Mouse (Mus musculus) thymus, postnatal 4 days (tissue): ENCODE results near the gene Rwdd4a.

Source experiments
- DNase-seq: peaks from one replicate; pipeline ENCODE4 v3.0.0; 2021

Gene Rwdd4a

DNA sequence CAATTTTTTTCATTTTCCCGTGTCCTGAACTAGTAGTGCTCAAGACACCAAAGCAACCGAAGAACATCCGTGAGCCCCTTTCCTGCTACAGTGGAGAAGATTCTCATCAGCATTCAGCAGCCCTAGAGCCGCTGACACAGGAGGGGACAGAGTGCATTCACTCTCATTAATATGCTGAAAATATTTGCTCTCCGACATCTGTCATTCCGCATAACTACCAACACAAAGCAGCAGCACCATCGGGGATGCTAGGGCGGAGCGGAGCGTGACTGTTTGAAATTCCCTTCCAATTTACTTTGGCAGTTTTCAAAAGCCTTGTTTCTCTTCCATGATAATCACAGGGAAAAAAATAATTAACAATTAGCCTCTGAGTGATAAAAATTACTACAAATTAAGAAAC is 56.9 kb downstream of the Rwdd4a start:
- DNase-seq, result no peak

- DNase-seq, result no peak
These were observed 67.2 kb downstream of the Rwdd4a start for GRCm38 (mm10) chr8:47600664-47601063.
